Mouse (Mus musculus): Measurements from ENCODE around the gene Foxe1.
A peak's percentile ranks its signal among the peaks of the same experiment; 100 is the strongest.

Foxe1 gene

GRCm38 (mm10) chr4:46347580-46348515 is 4.4 kb downstream of the Foxe1 start:
- DNase-seq, result no peak

GRCm38 (mm10) chr4:46348897-46349296 is 5.5 kb downstream of the Foxe1 start:
- DNase-seq, result no peak

GRCm38 (mm10) chr4:46349530-46349929 is 6.1 kb downstream of the Foxe1 start:
- no peak for DNase-seq

DNA sequence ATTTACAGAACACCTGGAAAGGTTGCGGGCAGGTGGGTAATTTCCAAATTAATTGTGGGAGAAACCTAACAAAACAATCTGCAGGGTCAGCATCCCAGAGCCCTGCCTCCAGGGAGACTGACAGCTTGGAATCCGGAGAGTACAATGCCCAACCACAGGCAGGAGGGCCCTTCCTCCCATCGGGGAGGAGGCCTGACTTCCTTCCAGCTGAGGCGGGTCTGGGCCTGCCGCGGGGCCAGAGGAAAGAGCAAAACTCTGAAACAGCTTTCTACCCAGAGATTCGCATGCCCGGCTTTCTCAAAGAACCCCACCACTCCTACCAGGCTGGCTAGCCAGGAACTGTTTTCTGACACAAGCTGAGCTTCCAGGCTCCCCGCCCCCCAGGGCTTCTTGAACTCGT is 9.6 kb downstream of the Foxe1 start:
- DNase-seq, result no peak

DNA sequence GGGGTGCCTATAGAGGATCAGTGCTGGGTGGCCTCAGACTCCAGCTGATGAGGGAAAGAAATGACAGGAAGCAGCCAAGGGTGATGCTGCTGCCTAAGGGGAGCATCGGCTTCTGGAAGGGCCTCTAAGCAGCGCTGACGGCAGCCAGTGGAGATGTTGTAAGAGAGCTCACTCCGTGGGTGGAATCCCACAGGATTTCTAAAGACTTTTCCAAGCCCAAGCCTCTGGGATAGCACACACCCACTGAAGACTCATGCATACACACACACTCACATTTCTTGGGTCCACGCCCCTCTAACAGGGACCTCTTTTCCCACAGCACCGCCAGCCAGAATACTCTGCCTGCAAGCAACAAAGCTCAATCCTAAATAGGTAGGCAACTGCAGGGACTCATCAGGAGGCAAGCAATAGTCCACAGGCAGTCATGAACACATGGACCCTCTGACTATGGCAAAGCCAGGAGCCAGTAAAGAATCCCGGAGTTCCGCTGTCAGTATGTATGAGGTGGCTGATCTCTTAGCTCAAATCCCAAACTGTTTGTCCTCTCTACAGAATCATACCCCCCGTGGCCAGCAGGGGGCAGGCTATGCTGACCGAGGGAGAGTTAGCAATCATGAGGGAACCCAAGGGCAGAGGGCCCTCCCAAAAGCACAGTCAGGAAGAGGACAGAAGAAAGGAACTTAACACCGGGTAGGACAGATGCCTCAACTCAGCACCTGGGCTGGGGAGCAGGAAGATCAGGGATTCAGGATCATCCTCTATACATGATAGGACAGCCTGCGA is 13.1 kb downstream of the Foxe1 start:
- DNase-seq, result peak; percentile 67 to 70

DNA sequence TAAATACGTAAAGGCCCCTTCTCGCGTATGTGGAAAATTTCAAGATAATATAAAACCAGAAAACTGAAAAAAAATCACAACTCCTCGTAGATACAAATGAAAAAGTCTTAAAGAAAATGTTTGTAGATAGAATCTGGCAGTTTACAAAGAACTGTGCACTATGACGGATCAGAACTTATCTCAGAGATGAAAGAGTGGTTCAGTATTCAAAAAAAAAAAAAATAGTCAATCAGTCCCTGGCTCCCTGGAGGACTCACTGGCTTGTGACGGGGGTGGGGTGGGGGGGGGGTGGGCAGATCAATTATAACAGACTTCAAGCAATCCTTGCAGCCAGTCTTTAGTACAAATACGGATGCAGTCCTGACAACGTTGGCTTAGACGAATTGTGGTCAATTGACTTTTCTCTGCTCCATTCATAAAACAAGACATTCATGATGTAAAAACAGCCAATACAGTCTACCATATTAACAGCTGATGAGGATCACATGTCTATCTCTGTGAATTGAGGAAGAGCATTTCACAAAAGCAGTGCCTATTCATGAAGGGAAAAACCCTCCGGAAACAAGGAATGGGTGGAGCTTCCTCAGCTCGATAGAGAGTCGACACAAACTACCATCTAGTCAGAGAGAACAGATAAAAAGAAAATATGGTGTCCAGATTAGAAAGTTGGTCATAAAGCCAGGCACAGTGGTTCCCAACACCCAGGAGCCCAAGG is 16.3 kb downstream of the Foxe1 start:
- no peak for DNase-seq

GRCm38 (mm10) chr4:46361258-46361657 is 17.8 kb downstream of the Foxe1 start:
- no peak for DNase-seq

DNA sequence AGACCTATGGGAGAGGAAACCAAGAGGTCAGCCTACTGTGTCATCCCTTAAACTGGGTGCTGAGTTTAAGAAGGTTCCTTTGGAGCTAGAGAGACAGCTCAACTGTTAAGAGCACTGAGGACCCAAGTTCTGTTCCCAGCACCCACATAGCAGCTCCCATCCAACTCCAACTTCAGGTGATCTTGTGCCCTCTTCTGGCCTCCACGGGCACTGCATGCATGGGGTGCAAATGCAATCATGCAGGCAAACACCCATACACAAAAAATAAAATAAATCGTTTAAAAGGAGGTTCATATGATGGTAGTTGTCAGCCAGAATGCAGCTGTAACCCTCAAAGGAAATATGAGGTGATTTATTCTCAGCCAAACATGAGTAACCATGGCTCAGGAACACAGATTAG is 21.0 kb downstream of the Foxe1 start:
- DNase-seq, result no peak

DNA sequence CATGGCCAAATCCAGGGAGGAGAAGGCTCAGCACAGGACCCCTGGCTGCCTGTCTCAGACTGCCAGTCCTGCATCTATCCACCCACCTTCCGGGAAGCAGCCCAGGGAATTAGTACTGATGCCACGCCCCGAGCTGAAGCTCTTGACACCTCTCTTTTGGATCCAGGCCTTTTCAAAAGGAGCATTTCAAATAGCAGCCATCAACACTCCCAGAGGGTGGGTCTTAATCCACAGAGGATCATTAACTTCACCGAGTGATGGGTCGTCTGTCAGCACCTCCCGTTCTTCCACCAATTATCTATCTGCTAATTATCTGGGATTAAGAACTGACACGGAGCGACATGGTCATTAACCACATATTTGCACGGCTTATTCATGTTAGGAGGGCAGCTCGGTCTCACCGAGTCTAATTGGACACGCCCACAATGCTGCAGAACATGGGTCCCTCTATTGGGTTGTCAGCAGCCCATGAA is 24.1 kb downstream of the Foxe1 start:
- no peak for DNase-seq

DNA sequence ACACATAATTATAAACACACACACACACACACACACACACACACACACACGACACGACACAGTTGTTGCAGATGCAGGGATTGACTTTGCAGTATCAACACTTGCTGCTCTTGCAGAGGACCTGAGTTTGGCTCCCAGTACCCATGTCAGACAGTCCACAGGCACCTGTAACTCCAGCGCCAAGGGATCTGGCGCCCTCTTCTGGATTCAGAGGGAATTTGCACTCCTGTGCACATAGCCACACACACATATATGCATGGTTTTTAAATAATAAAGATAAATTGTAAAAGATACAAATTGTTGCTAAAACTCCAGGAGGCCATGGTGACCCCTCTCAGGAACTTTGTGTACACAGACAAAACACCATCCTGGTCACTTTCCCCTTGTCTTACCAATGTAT is 25.7 kb downstream of the Foxe1 start:
- DNase-seq, result no peak

DNA sequence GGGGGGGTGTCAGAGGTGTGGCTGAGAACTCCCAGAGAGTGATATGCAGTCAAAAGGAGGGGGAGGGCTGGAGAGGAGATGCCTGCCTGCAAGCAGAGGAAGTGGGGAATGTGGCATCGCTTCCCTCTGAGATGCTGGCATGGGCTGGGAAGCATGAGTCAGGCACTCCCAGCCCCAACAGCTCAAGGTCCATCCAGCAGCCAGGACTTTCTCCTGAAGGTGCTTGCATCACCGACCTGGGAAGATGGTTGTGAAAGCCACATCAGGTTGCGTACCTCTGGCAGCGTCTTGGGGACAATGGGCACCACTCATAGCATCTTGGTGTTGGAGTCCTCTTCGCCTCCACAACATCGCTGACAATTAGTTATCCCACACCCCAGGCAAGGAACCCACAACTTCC is 27.0 kb downstream of the Foxe1 start:
- DNase-seq, result no peak

DNA sequence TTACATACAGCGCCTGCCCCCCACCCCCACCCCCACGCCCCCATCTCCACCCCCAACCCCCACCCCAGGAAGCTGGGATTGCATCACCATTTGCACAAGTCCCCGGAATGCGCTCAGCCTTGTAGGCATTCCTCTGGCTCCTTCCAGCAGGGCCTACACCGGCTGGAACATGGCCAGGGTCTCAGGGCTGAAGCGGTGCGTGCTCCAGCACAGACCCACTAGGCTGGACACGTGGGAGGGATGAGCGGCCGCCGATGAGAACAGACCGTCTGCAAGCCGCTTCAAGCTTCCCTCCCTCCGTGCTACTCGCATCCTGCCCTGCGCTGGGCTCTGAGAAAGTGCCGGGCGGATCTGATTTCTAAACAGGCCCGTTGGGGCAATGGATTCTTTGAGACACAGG is 27.6 kb downstream of the Foxe1 start:
- DNase-seq, result peak; percentile 58 to 70

GRCm38 (mm10) chr4:46374455-46374854 is 31.0 kb downstream of the Foxe1 start:
- peak; percentile 37 to 43 for DNase-seq

- peak; percentile 86 to 89 for DNase-seq
Observed at GRCm38 (mm10) chr4:46374869-46375368, 31.5 kb downstream of the Foxe1 start.

GRCm38 (mm10) chr4:46388556-46388955 is 45.1 kb downstream of the Foxe1 start:
- DNase-seq, result no peak

DNA sequence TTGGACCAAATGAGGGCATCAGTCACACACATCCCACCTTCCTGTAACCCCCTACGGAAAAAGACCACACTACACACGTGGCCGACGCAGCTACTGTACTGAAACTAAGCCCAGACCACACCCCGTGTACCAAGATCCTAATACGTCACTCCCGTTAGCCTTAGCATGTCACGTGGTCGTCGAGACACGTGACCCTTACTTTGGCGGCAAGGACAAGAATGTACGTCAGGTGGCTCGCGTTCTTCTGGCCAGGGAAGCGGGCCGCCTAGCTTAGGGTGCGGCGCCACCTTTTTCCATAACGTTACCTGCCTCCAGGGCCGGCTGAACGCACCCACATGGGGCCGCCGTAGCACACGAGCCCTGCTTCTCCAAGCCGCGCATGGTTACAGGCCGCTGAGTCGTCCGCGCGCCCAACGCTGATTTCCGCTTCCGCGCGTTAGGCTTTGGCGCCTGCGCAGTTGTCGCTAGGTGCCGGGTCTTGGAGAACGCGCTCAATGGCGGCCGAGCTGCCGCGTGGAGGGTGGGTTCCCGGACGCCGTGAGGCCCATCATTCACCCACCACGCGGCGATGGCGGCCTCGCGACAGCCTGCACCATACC is 45.7 kb downstream of the Foxe1 start, which contains the start of gene Trmo:
TSS of gene Trmo (minus strand) at position 425 of the 599 bp plus-strand sequence.
- peak; percentile 94 to 96 for DNase-seq

- peak in 1 of 2 experiments; percentile 36 for DNase-seq
Observed at GRCm38 (mm10) chr4:46389612-46390341, 46.4 kb downstream of the Foxe1 start.

- DNase-seq, result peak; percentile 77 to 81
Observed at GRCm38 (mm10) chr4:46390390-46390970, 47.1 kb downstream of the Foxe1 start.

DNA sequence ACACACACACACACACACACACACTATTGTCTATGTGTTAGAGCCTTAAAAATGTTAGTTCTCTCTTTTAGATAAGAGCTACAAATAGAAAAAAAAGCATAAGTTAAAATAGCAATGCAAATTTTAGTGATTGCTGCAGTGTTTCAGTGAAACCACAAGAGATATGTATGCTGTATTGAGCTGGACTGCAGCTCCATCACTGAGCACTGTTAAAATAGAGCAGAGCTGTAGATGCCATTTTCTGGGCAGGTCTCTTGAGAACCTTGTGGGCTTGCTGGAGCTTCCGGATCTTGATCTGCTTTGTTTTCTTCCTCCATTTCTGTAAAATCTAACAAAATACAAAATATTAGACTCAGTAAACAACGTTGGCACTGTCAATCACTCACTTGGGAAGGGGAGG is 51.0 kb downstream of the Foxe1 start:
- DNase-seq, result no peak

GRCm38 (mm10) chr4:46395736-46396135 is 52.3 kb downstream of the Foxe1 start:
- no peak for DNase-seq
